Mouse (Mus musculus) embryo, embryonic 9.5 days (tissue): ENCODE data around the gene Arhgef18.

Experiments
- DNase-seq: peaks from one replicate; pipeline ENCODE4 v3.0.0-alpha.2; 2017; ENCODE audit errors: extremely low spot score

The Arhgef18 gene

GRCm38 (mm10) chr8:3500235-3501090 lies 107.7 kb downstream of the Arhgef18 start, which contains the start of gene Mcoln1:
Gene Mcoln1 (plus strand): TSS chr8:3500457.
- DNase-seq = peak; percentile 97

- no peak for DNase-seq
Measured at GRCm38 (mm10) chr8:3502217-3502616, 109.4 kb downstream of the Arhgef18 start.
